Mouse (Mus musculus): ENCODE results near the gene Pigv. TPM values are rescaled to one million over a fixed set of nuclear protein-coding genes. Genes with fewer than 3 reads are reported as not detected.
"Not testable (repeated sequence)": the region's sequence is repeated elsewhere in the genome, so short reads cannot be mapped to it uniquely, and the experiment has no call there.

Gene Pigv
- total RNA-seq, 2 experiments from 2014 or later, result 6.2 TPM

DNA sequence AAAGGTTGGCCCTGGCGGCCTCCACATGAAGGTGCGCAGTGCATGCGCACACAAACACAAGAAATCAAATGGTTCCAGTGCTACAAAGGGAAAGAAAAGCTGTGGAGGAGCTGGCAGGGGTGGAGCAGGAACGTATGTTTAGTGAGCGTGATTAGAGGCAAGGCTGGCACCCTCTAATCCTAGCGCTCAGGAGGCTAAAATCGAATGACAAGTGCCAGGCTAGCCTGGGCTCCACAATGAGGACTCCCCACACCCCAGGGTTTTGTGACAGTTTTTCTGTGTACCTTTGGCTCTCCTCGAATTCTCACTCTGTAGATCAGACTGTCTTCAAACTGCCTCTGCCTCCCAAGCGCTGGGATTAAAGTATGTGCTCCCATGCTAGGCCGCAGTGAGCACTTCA lies 19.7 kb downstream of the Pigv start:
- intact Hi-C loops (cut with DNase I), result loop anchor here (5.0 kb wide), 1 partner anchor 60 kb away; no protein-coding TSS in a partner anchor
- DNase-seq (ENCODE audit: low spot score in 2 of 2), result no peak

DNA sequence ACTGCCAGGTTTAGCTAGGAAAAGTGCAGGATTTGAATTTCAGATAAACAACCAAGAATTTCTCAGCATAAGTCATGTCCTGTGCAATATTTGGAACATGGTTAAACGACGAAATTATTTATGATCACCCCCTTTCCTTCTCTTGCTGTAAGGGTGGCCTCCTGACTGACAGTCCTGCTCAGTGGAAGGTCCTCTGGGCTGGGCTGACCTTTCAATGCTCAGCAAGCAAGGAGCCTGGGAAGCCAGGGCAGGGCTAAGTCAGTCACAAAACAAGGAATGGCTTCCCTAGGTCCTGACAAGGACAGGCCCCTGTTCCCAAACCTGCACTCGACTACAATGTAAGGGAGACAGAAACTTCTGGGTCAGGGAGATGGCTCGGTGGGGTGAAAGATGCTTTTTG lies 20.5 kb downstream of the Pigv start:
- DNase-seq (ENCODE audit: low spot score in 2 of 2), result no peak
- intact Hi-C loops (cut with DNase I), result loop anchor here (5.0 kb wide), 1 partner anchor 60 kb away; no protein-coding TSS in a partner anchor

DNA sequence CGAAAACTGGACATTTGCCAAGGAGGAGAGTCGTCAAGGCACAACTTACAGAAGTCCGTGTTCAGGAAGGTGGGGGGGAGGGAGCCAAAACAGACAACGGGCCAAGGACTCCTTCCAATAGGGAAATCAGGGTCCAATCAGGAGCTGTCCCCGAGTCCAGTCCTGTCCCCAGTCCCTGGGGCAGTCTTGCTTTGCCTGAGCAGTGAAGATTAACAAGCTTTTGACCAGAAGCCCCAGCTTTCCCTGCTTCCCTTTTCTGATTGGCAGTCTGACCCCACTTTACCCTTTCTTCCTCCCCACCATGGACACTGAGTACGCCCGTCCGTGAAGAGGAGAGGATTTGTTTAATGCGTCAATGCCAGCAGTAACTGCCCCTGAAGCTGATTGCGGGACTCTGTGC lies 21.0 kb downstream of the Pigv start:
- no peak for DNase-seq (ENCODE audit: low spot score in 2 of 2)
- intact Hi-C loops (cut with DNase I), result loop anchor here (5.0 kb wide), 1 partner anchor 59 kb away; no protein-coding TSS in a partner anchor

DNA sequence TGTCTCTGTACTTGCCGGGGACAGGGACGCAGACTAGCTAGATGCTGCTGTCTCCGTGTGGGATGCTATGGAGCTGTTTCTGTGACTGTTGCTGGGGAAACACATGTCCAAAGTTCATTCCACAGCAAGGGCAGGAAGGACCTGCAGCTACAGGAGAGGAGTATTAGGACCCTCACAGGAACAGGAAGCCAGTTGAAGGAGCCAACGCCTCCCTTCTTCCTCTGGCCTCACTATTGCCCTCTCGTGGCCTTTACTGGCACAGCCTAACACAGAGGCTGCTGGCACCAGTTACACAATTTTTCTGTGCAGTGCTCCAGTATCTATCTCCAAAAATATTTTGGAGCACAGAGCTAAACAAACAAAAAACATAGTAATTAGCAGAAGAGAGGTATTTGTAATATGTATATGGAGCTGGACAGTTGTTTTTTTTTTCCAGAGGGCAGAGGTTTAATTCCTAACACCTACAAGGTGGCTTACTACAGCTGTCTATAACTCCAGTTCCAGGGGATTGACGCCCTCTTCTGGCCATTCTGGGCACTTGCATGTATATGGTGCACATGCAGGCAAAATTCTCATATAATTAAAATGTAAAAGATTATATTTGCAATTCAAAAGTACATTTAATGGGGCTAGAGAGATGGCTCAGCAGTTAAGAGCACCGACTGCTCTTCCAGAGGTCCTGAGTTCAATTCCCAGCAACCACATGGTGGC lies 22.3 kb downstream of the Pigv start, which contains the start of gene Zdhhc18:
TSS of gene Zdhhc18 (minus strand) at position 166 of the 711 bp plus-strand sequence.
- peak; percentile 79 to 81 for DNase-seq (ENCODE audit: low spot score in 2 of 2)

DNA sequence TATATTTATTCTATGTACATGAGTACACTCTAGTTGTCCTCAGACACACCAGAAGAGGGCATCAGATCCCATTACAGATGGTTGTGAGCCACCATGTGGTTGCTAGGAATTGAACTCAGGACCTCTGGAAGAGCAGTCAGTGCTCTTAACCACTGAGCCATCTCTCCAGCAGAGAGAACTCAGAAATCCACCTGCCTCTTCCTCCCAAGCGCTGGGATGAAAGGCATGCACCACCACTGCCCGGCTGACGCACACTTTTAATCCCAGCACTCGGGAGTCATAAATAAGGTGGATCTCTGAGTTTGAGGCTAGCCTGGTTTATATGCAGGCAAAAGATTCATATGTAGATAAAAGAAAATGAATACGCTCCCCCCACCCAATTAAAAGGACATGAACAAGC lies 23.0 kb downstream of the Pigv start:
- DNase-seq (ENCODE audit: low spot score in 2 of 2); intact Hi-C loops (cut with DNase I): not testable (repeated sequence)

More for the DNA sequence above, 22.3 kb downstream of the Pigv start, which contains the start of gene Zdhhc18:
- intact Hi-C loops (cut with DNase I), result loop anchor here (5.0 kb wide), 1 partner anchor 58 kb away; no protein-coding TSS in a partner anchor

DNA sequence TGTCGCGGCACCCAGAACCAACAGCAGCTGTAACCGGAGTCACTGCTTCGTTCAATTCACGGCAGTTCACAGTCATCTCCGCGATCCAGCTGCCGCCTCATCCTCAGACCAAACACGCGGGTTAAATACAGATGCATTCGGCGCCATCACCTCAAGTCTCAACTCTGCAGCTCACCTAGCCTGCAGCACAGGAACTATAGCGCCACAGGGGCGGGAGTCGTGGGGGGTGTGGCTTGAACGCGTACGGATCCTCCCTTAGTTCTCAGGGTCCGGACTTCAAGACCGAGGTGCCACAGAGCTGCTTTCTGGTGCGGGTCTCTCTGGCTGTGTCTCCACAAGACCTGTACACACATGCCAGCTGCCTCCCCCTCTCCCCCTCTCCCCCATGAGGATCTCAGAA lies 26.8 kb downstream of the Pigv start:
- DNase-seq (ENCODE audit: low spot score in 2 of 2), result no peak
- intact Hi-C loops (cut with DNase I), result no loop called here

DNA sequence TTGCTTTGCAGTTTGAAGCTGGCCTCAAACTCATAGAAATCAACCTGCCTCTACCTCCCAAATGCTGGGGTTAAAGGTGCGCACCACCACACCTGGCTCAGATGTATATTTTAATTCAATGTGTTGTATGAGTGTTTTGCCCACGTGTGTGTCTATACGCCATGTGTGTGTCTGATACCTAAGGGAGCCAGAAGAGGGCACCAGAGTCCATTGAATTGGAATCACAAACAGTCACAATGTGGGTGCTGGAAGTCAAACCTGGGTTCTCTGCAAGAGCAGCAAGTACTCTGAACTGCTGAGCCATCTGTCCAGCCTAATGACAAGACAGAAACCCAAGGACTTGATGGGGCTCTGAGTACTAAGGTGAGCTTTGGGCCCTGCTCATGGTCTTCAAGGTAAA lies 27.3 kb downstream of the Pigv start:
- DNase-seq (ENCODE audit: low spot score in 2 of 2), result no peak
- intact Hi-C loops (cut with DNase I), result no loop called here

DNA sequence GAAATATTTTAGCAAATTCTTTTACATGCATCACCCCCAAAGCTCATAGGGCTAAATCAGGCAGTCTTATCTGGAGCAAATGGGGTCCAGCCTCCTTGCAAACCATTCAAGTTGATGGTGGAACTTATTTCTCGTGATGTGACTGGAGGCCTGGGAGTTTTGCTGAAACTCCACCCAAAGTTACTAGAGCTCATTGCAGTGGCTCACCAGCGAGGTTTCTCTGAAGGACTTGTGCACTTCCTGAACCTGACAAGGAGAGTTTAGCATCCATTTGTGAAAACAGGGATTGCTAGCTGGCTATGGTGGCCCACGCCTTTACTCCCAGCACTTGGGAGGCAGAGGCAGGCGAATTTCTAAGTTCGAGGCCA lies 38.4 kb downstream of the Pigv start:
- intact Hi-C loops (cut with DNase I), result loop anchor here (5.0 kb wide), 1 partner anchor 37 kb away; no protein-coding TSS in a partner anchor
- DNase-seq (ENCODE audit: low spot score in 2 of 2), result no peak

DNA sequence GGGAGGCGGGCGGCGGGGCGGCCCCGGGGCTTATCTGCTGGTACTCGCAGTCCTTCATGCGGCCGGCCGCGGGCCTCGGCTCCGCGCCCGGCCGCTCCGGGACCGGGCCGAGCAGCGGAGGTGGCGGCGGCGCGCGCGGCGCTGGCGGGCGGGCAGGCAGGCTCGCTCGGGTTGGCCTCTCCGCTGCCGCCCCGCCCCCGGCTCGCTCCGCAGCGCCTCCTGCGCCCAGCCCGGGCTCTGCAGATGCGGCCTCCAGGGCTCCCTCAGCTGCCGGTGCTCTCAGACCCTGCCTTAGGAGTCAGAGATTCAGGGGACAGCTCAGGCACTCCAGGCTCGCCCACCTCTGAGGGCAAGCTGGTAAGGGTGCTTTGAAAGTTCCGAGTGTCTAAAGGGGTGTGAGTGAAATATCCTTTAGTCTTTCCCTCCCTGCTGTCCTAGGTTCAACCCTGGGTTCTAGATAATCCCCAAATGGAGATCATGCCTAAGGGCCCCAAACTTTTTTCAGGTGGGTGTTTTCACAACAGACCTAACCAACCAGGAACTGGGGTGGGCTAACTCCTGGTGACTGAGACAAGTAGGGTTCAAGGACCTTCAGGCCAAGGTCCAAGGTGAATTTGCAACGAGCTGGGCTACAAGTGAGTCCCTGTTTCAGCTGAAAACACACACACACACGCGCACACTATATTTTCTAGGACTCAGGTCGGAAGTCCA lies 39.0 kb downstream of the Pigv start:
- intact Hi-C loops (cut with DNase I), result loop anchor here (5.0 kb wide), 1 partner anchor 36 kb away; no protein-coding TSS in a partner anchor
- peak; percentile 83 to 87 for DNase-seq (ENCODE audit: low spot score in 2 of 2)

DNA sequence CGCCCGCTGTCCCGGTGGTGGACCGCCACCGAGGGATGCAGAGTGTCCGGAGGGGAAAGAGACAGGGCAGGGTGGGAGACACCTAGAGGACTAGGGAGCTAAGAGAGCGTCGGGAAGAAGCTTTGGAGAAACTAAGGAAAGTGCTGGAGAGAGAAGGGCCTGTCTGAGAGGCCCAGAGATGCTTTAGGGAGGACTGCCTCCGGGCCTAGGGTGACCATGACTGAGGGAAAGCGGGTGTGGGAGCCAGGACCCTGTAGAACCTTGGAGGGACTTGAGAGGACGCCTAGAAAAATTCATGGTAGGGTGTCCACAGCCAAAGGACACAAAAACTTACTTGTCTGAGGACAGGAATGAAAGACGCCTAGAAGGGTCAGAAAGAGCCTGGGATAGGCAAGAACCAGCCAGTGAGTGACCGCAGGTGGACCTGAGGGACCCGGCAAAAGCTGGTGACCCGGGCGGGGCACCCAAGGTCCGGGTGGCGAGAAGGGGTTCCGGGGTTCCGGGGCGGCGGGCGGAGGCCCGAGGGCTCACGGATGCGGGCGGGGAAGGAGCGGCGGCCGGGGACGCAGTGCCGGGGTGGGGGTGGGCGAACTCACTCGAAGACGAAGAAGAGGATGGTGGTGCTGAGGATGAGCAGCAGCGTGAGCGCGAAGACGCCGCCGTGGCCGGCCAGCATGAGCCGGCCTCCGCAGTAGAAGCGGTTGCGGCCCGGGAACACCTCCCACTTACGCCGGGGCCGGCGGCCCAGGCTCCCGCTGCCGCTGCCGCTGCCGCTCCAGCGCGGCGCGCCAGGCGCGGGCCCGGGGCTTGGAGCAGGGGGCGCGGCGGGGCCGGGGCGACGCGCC lies 39.7 kb downstream of the Pigv start:
- DNase-seq (ENCODE audit: low spot score in 2 of 2), result no peak
- intact Hi-C loops (cut with DNase I), result loop anchor here (5.0 kb wide), 1 partner anchor 35 kb away; no protein-coding TSS in a partner anchor

DNA sequence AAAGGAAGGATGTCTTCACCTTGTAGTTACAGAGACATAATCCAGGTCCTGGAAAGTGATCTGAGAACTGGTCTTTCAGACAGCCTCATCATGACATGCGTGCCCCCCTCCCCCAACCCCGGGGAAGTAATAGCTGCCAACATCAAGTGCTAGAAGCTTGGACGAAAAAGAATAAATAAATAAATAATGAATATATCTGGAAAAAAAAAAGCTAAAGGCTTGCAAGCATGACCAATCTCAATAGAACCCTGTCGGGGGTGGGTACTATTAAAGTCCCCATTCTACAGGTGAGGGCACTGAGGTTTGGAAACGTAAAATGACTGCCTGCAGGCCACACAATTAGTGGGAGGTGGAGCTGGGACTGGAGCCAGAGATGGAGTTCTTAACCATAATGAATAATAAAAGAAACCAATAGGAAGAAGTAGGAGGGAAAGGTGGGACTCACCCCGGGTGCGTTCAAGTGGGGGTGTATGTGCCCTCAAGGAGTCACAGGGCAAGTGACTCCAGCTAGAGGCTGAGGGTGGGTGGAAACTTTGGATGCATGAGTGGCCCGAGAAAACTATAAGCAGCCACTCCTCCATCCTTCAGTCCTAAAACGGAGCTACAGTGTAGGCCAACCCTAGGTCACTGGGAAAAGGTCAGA lies 40.6 kb downstream of the Pigv start:
- no peak for DNase-seq (ENCODE audit: low spot score in 2 of 2)
- intact Hi-C loops (cut with DNase I), result loop anchor here (5.0 kb wide), 1 partner anchor 35 kb away; no protein-coding TSS in a partner anchor

DNA sequence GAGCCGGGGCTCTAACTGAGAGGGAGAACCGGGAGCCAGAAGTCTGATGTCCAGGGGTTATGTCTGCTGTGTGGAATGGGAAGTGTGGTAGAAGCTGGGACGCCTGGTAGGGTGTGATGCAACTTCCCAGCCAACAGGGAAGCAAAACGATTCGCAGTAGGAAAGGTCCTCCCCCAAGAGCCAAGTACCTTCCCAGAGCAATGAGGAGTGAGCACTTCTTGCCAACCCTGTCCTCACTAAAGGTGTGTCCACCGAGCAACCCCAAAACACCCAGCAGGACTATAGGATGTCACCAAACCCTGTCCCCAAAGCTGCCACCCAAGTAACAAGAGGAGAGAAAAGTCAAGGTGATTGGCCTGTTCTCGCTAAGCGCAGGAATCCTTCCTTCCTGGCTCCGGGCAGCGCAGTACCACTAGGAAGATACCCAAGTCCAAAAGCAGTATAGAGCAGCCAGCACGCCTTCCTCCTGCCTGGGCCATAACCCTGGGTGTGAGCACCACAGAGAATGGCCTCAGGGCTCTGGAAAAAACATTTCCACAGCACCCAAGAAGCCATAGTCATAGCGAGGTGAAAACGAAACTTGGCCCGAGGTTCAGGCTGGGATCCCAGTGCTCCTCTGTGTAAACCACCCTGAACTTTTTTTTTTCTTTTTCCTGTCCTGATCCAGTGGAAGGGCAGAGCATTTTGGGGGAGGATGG lies 41.2 kb downstream of the Pigv start:
- intact Hi-C loops (cut with DNase I), result loop anchor here (5.0 kb wide), 1 partner anchor 34 kb away; no protein-coding TSS in a partner anchor
- DNase-seq (ENCODE audit: low spot score in 2 of 2), result no peak

DNA sequence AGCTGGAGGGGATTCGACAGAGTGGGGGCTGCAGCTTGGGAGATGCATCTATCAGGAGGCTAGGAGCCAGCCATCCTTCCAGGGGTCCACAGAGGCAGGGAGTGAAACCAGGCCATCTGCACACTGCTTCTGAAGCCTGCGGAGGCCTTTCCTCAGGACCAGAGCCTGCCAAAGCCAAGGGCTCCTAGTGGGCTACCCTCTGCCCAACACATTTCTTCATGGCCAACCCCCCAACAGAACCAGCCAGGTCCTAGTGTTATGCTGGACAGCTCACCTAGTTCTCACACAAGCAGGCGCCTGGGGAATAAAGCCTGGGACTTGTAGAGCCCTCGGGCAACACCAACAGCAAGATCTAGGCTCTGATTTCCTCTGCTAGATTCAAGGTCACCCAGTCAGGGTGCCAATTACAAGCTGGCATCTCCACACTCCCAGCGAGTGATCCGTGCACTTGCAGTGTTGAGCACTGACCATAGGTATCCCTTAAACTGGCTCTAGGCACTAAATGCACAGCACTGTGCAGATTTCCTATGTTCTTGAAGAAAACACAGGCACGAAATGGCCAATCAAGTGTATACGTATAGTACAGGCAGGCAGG lies 42.0 kb downstream of the Pigv start:
- DNase-seq (ENCODE audit: low spot score in 2 of 2), result no peak
- intact Hi-C loops (cut with DNase I), result loop anchor here (5.0 kb wide), 1 partner anchor 33 kb away; no protein-coding TSS in a partner anchor

DNA sequence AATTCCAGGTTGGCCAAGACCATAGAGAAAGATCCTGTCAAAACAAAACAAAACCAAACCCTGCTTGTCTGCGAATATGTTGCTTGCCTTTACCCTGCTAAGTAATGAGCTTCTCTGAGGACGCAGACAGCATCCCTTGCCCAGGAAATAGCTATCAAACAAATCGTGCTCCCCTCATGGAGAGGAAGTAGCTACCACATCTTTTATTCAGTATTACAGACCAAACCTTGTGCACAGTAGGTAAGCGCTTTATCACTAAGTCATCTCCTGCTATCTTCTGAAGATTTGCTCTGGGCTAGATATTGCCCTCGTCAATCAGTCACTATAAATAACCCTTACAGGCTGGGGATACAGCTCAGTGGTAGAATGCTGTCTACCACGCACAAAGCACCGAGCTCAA lies 43.3 kb downstream of the Pigv start:
- intact Hi-C loops (cut with DNase I), result no loop called here
- DNase-seq (ENCODE audit: low spot score in 2 of 2), result no peak

DNA sequence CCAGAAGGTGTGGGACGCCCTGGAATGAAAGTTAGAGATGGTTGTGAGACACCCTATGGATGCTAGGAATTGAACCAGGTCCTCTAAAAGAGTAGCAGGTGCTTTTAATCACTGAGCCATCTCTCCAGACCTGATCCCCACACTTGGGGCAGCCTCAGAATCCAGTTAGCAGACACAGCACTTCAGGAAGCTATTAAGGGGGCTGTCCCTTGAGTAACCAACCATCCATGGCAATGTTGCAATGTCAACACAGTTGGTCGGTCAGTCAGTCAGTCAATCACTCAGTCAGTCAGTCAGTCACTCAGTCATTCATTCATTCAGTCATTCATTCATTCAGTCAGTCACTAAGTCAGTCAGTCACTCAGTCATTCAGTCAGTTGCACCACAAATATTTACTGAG lies 43.9 kb downstream of the Pigv start:
- intact Hi-C loops (cut with DNase I), result no loop called here

DNA sequence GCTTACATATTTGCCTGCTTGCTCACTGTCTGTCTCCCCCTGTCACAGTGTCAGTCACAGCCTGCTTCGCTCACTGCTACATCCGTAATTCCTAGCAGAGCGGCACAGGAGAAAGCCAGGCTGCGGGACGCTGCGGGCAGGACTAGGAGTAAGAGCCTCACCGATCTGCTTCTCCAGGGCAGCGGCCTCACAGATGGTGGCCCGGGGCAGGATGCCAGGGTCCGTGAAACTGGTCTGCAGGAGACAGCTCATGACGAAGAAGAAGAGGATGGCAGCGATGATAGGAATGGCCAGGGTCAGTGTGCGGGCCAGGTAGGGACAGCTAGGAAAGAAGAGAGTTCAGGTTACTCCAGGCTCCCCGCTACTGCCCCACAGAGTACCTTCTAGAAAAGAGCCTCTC lies 45.4 kb downstream of the Pigv start:
- DNase-seq (ENCODE audit: low spot score in 2 of 2), result no peak
- intact Hi-C loops (cut with DNase I), result no loop called here

More for the DNA sequence above, 43.9 kb downstream of the Pigv start:
- no peak for DNase-seq (ENCODE audit: low spot score in 2 of 2)

DNA sequence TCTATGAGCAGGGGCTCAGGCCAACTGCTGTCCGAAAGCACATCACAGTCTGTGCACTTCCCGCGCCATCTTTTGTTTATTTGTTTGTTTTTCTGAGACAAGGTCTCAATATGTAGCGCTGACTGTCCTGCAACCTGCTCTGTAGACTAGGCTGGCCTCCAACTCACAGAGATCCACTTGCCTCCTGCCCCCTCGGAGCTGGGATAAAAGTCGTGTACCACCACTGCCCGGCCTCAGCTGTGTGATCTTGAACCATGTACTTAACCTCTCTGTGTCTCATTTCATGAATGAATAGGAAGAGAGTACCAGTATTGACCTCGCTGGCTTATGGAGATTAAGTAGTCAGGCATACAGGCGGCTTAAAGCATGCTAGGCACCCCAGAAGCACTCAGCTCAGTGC lies 45.8 kb downstream of the Pigv start:
- intact Hi-C loops (cut with DNase I), result no loop called here
- no peak for DNase-seq (ENCODE audit: low spot score in 2 of 2)

DNA sequence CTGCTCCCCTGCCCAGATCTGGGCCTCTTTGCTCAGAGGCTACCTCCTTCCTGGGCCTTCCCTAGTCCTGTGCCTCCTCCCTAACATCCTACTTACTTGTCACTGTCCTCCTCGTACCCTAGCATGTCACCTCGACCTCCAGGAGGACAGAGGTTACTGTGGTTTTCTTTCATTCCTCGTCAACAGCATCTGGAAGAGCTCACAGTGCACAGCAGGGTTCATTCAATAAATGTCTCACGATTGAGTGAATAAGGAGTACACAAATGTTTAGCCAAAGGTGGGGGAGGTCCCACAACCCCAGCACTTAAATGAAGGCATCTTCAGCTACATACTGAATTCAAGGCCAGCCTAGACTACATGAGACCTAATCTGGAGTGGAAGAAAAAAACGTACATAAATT lies 46.2 kb downstream of the Pigv start:
- intact Hi-C loops (cut with DNase I), result no loop called here
- DNase-seq (ENCODE audit: low spot score in 2 of 2), result no peak
